11 mouse cellular contexts compared by ENCODE assay signal in the genomic region with DNA sequence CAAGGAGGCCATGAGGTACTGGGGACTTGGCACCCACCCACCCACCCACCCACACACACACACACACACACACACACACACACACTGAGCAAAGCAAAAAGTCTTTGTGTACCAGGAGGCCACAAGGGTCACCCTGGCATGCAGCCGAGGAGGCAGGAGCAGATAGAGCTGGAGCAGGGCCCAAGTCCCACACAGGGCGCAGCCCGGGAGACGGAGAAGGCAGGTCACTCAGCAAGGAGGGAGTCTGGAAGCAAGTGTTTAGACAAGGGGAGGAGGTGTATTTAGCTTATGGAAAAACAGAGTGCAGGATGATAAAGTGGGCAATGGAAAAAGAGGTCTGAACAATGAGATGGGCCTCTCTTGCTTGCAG. TPM values are rescaled to one million over a fixed set of nuclear protein-coding genes. Genes with fewer than 3 reads are reported as not detected.
DNase-seq lines count a peak whose midpoint lies in the region; ATAC-seq and TF ChIP-seq lines count a peak whose summit lies in the region.
"Had no signal": no experiment of that assay in that cellular context is flagged by ENCODE, and none has a peak within 500 bp of the region (broad histone marks: within the 10 kb centered on the region; RNA-seq: fewer than 3 reads in every experiment).

No protein-coding gene starts in this region.

- WGBS in lung, embryonic 14.5 days, result 35% methylated on average over 4 of the region's 4 CpGs
- 11% methylated on average over 4 of the region's 4 CpGs for WGBS in heart, postnatal 0 days
- 49% methylated on average over 4 of the region's 4 CpGs for WGBS in neural tube, embryonic 14.5 days

- DNase-seq in adrenal gland, adult 2 months, result peak; percentile 20
- DNase-seq in adrenal gland, adult 18-20 months (ENCODE audit: low spot score in 2 of 2), result no peak
- DNase-seq in lung, embryonic 14.5 days, result peak; percentile 64
- no peak for DNase-seq in lung, postnatal 14 days
- peak; percentile 63 for DNase-seq in heart, postnatal 0 days (ENCODE audit: low spot score)
- no peak for DNase-seq in MN1 (ENCODE audit: low spot score)
- DNase-seq in gastrocnemius, adult 8-10 months (ENCODE audit: low spot score in 2 of 2), result no peak
- DNase-seq: thymus, postnatal 14 days had no signal

- H3K9ac ChIP-seq in lung, embryonic 14.5 days, result no peak overlapping the region
- H3K9ac ChIP-seq in heart, postnatal 0 days (replicated peaks; ENCODE audit: low read depth, low read length), result no peak overlapping the region
- H3K9ac ChIP-seq in neural tube, embryonic 14.5 days (replicated peaks; ENCODE audit: low read depth, low read length), result no peak overlapping the region
- H3K9ac ChIP-seq: limb, embryonic 15.5 days had no signal

- no peak overlapping the region for H3K4me3 ChIP-seq in lung, embryonic 14.5 days (ENCODE audit: low read depth, low read length)
- H3K4me3 ChIP-seq in heart, postnatal 0 days (ENCODE audit: low read depth, low read length), result no peak overlapping the region
- H3K4me3 ChIP-seq in neural tube, embryonic 14.5 days (ENCODE audit: low read depth, low read length), result no peak overlapping the region
- H3K4me3 ChIP-seq: limb, embryonic 15.5 days had no signal

- no peak overlapping the region for H3K4me2 ChIP-seq in lung, embryonic 14.5 days
- no peak overlapping the region for H3K4me2 ChIP-seq in heart, postnatal 0 days (ENCODE audit: low read depth, low read length)
- no peak overlapping the region for H3K4me2 ChIP-seq in neural tube, embryonic 14.5 days (ENCODE audit: low read depth, low read length)
- H3K4me2 ChIP-seq: limb, embryonic 15.5 days had no signal

- no peaks in the 10 kb centered on the region for H3K27me3 ChIP-seq in lung, embryonic 14.5 days (ENCODE audit: insufficient read depth, low read length)
- H3K27me3 ChIP-seq in heart, postnatal 0 days (ENCODE audit: control insufficient read depth, insufficient read depth, low read length), result no peaks in the 10 kb centered on the region
- no peaks in the 10 kb centered on the region for H3K27me3 ChIP-seq in neural tube, embryonic 14.5 days (ENCODE audit: control insufficient read depth, insufficient read depth, low read length)
- H3K27me3 ChIP-seq: limb, embryonic 15.5 days had no signal

- TF ChIP-seq EP300 in heart, postnatal 0 days (IDR thresholded peaks at IDR 0.05; ENCODE audit: low read depth), result no peak

- H3K9me3 ChIP-seq in lung, embryonic 14.5 days (ENCODE audit: low read depth, low read length), result no peaks in the 10 kb centered on the region
- no peaks in the 10 kb centered on the region for H3K9me3 ChIP-seq in heart, postnatal 0 days (replicated peaks; ENCODE audit: control insufficient read depth, low read length)
- H3K9me3 ChIP-seq in neural tube, embryonic 14.5 days (ENCODE audit: control insufficient read depth, low read length), result no peaks in the 10 kb centered on the region
- H3K9me3 ChIP-seq: limb, embryonic 15.5 days had no signal

- no peak overlapping the region for H3K27ac ChIP-seq in lung, embryonic 14.5 days (ENCODE audit: low read depth)
- no peak overlapping the region for H3K27ac ChIP-seq in heart, postnatal 0 days (ENCODE audit: low read depth)
- no peak overlapping the region for H3K27ac ChIP-seq in neural tube, embryonic 14.5 days (ENCODE audit: low read depth, low read length)
- H3K27ac ChIP-seq: limb, embryonic 15.5 days had no signal

- H3K36me3 ChIP-seq in lung, embryonic 14.5 days (ENCODE audit: insufficient read depth), result no peaks in the 10 kb centered on the region
- no peaks in the 10 kb centered on the region for H3K36me3 ChIP-seq in heart, postnatal 0 days (replicated peaks; ENCODE audit: control insufficient read depth, insufficient read depth, low read length)
- H3K36me3 ChIP-seq in neural tube, embryonic 14.5 days (ENCODE audit: control insufficient read depth, insufficient read depth, low read length), result no peaks in the 10 kb centered on the region
- H3K36me3 ChIP-seq: limb, embryonic 15.5 days had no signal

- no peaks in the 10 kb centered on the region for H3K4me1 ChIP-seq in lung, embryonic 14.5 days (ENCODE audit: insufficient read depth)
- H3K4me1 ChIP-seq in heart, postnatal 0 days (ENCODE audit: control insufficient read depth, insufficient read depth), result no peaks in the 10 kb centered on the region; the same call in 1 of the 2 replicates
- peaks cover 2% of the 10 kb centered on the region; the same call in 1 of the 2 replicates for H3K4me1 ChIP-seq in neural tube, embryonic 14.5 days (ENCODE audit: control insufficient read depth, insufficient read depth, low read length)
- H3K4me1 ChIP-seq: limb, embryonic 15.5 days had no signal

- TF ChIP-seq CTCF in lung, embryonic 14.5 days (IDR thresholded peaks at IDR 0.05; ENCODE audit: low read depth), result no peak
- no peak for TF ChIP-seq CTCF in heart, postnatal 0 days (IDR thresholded peaks at IDR 0.05; ENCODE audit: low read depth)

- peak; percentile 67 for ATAC-seq in lung, embryonic 14.5 days (ENCODE audit: insufficient read depth)
- ATAC-seq in heart, postnatal 0 days (ENCODE audit: insufficient read depth, low read depth), result peak; percentile 66; the same call in 1 of the 2 replicates
- ATAC-seq in neural tube, embryonic 14.5 days (ENCODE audit: low read depth), result peak; percentile 59; the same call in 1 of the 2 replicates

RNA-seq across cellular contexts. Expression of a gene that starts 48.1 kb away (rescaled TPM):
- 1 to 10 TPM; 4.1 to 9.5 TPM for total RNA-seq in adrenal gland, adult 2 months (2021)
- polyA plus RNA-seq in adrenal gland, adult 2 months (2012; rRNA removed), result 2.3 and 3.5 TPM in 2 replicates
- total RNA-seq in adrenal gland, adult 18-20 months (2021), result 1 to 10 TPM; 4.2 to 9.3 TPM
- 0.39 and 0.50 TPM in 2 replicates for polyA plus RNA-seq in lung, embryonic 14.5 days (2014; fragmentation: Nextera tagmentation; extraction: Ambion mirVana)
- total RNA-seq in heart, postnatal 0 days (2014; rRNA removed; ENCODE audit: low replicate concordance), result 2.4 and 2.9 TPM in 2 replicates
- 0.27 and 0.29 TPM in 2 replicates for polyA plus RNA-seq in heart, postnatal 0 days (2015; fragmentation: Nextera tagmentation; extraction: Ambion mirVana)
- 9.5 and 11.6 TPM in 2 replicates for polyA plus RNA-seq in neural tube, embryonic 14.5 days (2014; fragmentation: Nextera tagmentation; extraction: Ambion mirVana)
- under 1 TPM; 0.05 to 0.18 (median 0.14) TPM for total RNA-seq in gastrocnemius, adult 8-10 months (2022)
- total RNA-seq: common myeloid progenitor, adult 5-6 weeks had no signal

Comparison
In these comparisons a context has a peak if more than half of its experiments do, and no peak if none do; other contexts are left out.
1. DNase-seq: peak in adrenal gland, adult 2 months (single experiment), lung, embryonic 14.5 days (single experiment) and heart, postnatal 0 days (single experiment); none in adrenal gland, adult 18-20 months (0 of 2), lung, postnatal 14 days (single experiment), MN1 (single experiment) and gastrocnemius, adult 8-10 months (0 of 2).
2. Peak in every context shown above with its lines, with median percentiles within 50 percentile points of each other: ATAC-seq.